Mouse (Mus musculus) adrenal gland, postnatal 10 days (tissue): ENCODE results near the gene Dmrtc1c1. TPM values are rescaled to one million over a fixed set of nuclear protein-coding genes. Genes with fewer than 3 reads are reported as not detected.
"Not testable (repeated sequence)": the region's sequence is repeated elsewhere in the genome, so short reads cannot be mapped to it uniquely, and the experiment has no call there.

Source experiments
- DNase-seq: peaks from one replicate; pipeline ENCODE4 v3.0.0; 2021; ENCODE audit warnings: mixed read lengths
- long read RNA-seq, 2 experiments: library from polyadenylated mRNA; stranded (forward); transcript quantifications; one replicate each; pipeline ENCODE4 v2.0.0; 2021
- total RNA-seq, 2 experiments: library from RNA; stranded (reverse); gene quantifications; 2 replicates each; pipeline ENCODE4 v1.2.3; 2021

Dmrtc1c1 gene
- total RNA-seq = not detected
- long read RNA-seq, experiment 1 = 0 reads
- long read RNA-seq, experiment 2 = 0 reads

GRCm38 (mm10) chrX:102802663-102803062, at the start of gene Dmrtc1c1:
TSS of gene Dmrtc1c1 (plus strand) at chrX:102802963.
- DNase-seq = not testable (repeated sequence)

- DNase-seq = no peak
These were observed 36.9 kb upstream of the Dmrtc1c1 start for GRCm38 (mm10) chrX:102765878-102766277.

GRCm38 (mm10) chrX:102812311-102812710, 9.5 kb downstream of the Dmrtc1c1 start:
- no peak for DNase-seq

- DNase-seq = not testable (repeated sequence)
These were observed 51.8 kb downstream of the Dmrtc1c1 start, which contains the start of gene Dmrtc1c2 for GRCm38 (mm10) chrX:102854516-102854915. TSS of gene Dmrtc1c2 (minus strand) at chrX:102854616.

Other genes with a start within 250 kb of the Dmrtc1c1 start
- gene Phka1, start 158.7 kb upstream of the Dmrtc1c1 start, total RNA-seq = 10 to 100 TPM; 12.0 to 15.8 TPM
- not detected for gene Gm3880, start 116.0 kb upstream of the Dmrtc1c1 start, total RNA-seq
- gene Gm9112, start 95.3 kb upstream of the Dmrtc1c1 start, total RNA-seq = not detected
- not detected for gene Dmrtc1b, start 95.1 kb upstream of the Dmrtc1c1 start, total RNA-seq
- gene Dmrtc1c2, start 51.7 kb downstream of the Dmrtc1c1 start, total RNA-seq = not detected
- not detected for gene 1700031F05Rik, start 65.0 kb downstream of the Dmrtc1c1 start, total RNA-seq
- gene Dmrtc1a, start 105.7 kb downstream of the Dmrtc1c1 start, total RNA-seq = under 1 TPM in 1 of 2 experiments, not detected in 1; 0.30 TPM
- gene 1700011M02Rik, start 105.9 kb downstream of the Dmrtc1c1 start, total RNA-seq = not detected
- gene 1700018G05Rik, start 125.4 kb downstream of the Dmrtc1c1 start, total RNA-seq = not detected